Mouse (Mus musculus): ENCODE data around the gene Ctf2. TPM values are rescaled to one million over a fixed set of nuclear protein-coding genes. Genes with fewer than 3 reads are reported as not detected.

The Ctf2 gene
- polyA plus RNA-seq (2012): not detected in 2 replicates

DNA sequence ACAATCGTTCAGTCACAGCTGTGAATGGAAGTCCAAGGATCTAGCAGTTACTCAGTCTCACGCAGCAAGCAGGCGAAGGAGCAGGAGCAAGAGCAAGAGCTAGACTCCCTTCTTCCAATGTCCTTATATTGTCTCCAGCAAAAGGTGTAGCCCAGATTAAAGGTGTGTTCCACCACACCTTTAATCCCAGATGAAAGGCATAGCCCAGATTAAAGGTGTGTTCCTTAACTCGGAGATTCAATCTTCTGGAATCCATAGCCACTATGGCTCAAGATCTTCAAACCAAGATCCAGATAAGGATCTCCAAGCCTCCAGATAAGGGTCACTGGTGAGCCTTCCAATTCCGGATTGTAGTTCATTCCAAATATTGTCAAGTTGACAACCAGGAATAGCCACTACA, at the start of gene Ctf2:
Ctf2 (minus strand) TSS at position 101 of the 400 bp plus-strand sequence.

DNA sequence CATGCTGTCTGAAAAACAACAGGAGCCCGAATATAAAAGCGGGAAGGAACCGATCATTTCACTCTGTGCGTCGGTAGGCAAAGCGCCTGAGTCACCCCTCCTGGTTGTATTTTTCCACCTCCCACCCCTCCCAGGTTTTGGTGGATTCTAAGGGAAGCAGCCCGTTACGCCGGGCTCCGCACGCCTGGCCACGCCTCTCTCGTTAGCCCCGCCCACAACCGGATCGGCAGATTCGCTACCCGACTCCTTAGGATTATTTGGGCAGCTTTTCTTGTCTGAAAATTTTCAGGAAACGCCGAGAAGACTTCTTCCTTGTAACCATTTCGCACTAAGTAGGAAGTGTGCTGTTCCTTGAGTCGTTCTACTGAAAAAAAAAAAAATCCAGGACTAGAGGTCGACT, 44.5 kb upstream of the Ctf2 start, which contains the start of gene Setd1a:
Setd1a (plus strand) TSS at position 245 of the 400 bp plus-strand sequence.

DNA sequence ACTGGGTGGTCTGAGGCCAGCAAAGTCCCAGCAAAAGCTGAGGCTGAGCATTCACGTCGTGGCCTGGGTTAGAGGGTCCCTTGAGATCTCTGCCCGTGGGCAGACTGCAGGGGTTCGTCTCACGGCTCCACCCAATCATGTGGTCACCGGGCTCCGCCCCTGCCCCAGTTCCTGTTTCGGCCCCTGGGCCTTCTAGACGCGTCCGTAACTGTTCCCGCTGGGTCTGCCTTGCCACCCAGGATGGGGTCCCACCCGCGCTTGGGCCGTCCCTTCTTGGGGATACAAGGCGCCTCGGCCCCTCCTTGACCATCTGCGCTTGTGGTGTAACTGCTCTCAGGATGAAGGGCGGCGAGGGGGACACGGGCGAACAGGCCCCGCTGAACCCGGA, 37.7 kb upstream of the Ctf2 start, which contains the start of gene Orai3:
Orai3 (plus strand) TSS at position 165 of the 388 bp plus-strand sequence.

DNA sequence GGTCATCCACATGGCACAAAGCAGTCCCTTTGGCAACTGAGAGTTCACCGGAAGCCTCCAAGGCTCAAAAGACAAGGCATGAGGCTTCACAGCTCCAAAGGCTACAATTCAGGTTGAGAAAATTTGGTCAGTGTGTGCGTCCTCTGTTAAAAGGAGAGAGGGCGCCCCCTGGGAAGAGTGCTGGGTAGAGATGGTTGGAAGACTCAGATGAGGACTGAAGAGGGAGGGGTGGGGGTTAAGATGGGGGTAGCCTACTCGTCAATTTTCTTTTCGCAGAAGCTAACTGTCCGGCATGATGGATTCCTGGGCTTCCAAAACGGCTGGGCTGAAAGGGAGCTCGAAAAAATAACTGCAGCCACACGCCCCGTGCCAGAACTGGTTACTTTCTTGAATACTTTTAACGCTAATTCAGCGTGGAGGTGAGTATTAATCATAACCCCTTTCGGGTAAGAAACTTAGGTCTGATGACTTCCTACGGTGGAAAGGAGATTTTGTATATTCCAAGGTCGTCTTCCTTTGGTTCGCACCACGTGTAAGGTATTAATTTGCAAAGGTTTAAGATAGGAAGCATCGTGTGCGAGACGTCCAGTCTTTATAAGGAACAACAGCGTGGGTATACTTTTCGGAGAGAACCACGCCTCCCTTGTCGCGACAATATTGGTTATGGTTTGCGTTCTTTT, 12.5 kb upstream of the Ctf2 start, which contains the start of gene Fbxl19:
Fbxl19 (plus strand) TSS at position 178 of the 680 bp plus-strand sequence.

DNA sequence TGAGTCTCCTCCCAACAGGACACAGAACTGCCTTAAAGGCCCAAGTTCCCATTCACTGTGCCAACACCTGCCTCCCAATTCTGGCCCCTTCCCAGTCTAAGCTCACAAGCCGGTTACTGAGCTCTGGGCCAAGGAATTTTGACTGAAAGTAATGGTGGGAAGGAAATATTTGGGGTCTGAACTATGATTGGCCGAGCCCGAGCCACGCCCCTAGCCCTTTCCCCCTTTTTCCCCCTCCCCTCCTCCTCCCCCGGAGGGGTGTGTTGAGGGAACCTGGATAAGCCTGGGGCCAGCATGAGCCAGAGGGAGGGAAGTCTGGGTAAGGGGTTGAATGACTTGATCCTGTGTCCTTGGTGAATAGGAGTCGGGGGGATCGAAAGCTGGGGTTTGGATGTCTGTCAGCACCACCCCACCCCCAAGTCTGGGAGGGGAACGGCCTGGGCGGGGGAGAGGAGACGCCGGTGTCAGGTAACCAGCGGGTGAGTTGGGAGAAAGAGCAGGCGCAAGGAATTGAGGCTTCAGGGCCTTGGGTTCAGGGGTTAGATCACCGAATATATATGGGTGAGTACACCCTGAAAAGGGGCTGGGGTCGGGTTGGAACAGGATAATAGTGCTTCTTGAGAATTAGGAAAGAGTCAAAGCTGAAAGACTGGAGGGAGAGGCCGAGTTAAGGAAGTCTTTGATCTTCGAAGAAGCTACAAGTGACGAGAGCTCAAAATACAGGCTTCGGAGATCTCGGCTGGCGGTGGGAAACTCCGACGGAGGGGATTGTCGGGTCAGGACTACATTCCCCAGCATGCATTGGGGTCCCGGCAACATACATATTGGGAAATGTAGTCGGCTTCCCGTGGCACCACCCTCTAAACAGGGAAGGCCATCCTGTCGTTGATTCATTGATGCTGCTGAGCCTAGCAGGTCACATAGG, 19.2 kb downstream of the Ctf2 start, which contains the start of gene Ctf1:
Ctf1 (plus strand) TSS at position 276 of the 925 bp plus-strand sequence.

DNA sequence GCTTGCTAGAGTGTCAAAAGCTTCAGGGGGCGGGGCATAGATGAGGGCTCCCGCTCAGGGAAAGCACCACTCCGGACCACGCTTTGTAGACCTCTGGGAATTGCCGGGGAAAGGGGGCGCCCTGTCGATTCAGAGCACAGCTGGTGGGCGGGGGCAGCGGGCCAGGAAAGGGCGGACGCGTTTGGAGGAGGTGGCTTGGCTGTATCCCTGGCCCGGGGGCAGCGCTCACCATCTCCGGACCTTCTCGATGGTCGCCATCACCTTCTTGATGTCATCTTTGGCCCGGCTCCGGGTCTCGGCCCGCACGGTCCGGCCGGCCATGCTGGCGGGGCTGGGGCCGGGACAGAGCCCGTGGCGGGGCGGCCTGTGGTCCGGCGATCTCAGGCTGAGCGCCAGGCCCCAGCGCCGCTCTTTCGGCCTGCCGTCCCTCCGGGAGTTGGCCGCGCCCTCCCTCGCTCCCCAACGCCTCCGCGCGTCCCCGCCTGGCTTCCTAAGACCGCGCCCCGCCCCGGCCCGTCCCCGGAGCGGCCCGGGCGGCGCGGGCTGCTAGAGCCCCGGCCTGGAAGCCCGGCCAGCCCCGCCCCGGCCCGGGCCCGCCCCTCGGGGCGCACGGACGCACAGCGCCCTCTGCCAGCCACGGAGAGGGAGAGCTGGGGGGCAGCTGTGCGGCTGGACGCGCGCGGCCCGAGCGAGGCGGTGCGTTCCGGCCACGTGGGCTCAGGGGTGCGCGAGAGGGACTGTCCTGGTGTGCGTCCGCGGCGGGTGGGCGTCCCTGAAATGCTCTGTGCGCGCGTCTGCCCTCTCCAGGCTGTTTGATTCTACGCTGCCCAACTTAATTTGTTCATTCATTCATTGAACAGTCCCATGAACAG, 23.5 kb downstream of the Ctf2 start, which contains the start of gene Bcl7c:
Bcl7c (minus strand) TSS at position 727 of the 872 bp plus-strand sequence.

Other genes starting within 250 kb of the Ctf2 start
- 35.3 and 51.2 TPM in 2 replicates for gene Srcap, start 220.2 kb downstream of the Ctf2 start, polyA plus RNA-seq (2012)
- gene Gm42715, start 212.6 kb downstream of the Ctf2 start, polyA plus RNA-seq (2012): 30.8 and 43.6 TPM in 2 replicates
- 1.3 and 2.0 TPM in 2 replicates for gene Tmem265, start 170.8 kb downstream of the Ctf2 start, polyA plus RNA-seq (2012)
- gene Phkg2, start 158.8 kb downstream of the Ctf2 start, polyA plus RNA-seq (2012): 75.3 and 94.9 TPM in 2 replicates
- 2.8 and 5.3 TPM in 2 replicates for gene Ccdc189, start 143.6 kb downstream of the Ctf2 start, polyA plus RNA-seq (2012)
- 51.4 and 68.4 TPM in 2 replicates for gene Rnf40, start 143.4 kb downstream of the Ctf2 start, polyA plus RNA-seq (2012)
- gene Zfp629, start 116.4 kb downstream of the Ctf2 start, polyA plus RNA-seq (2012): 22.5 and 24.1 TPM in 2 replicates
- 698 and 704 TPM in 2 replicates for gene Bcl7c, start 23.2 kb downstream of the Ctf2 start, polyA plus RNA-seq (2012)
- 2.2 and 3.6 TPM in 2 replicates for gene Ctf1, start 19.4 kb downstream of the Ctf2 start, polyA plus RNA-seq (2012)
- gene Fbxl19, start 12.4 kb upstream of the Ctf2 start, polyA plus RNA-seq (2012): 85.5 and 100 TPM in 2 replicates
- 31.0 and 41.1 TPM in 2 replicates for gene Orai3, start 37.6 kb upstream of the Ctf2 start, polyA plus RNA-seq (2012)
- 84.7 and 110 TPM in 2 replicates for gene Setd1a, start 44.5 kb upstream of the Ctf2 start, polyA plus RNA-seq (2012)
- gene Gm49388, start 53.4 kb upstream of the Ctf2 start, polyA plus RNA-seq (2012): 9.3 and 20.1 TPM in 2 replicates
- gene Hsd3b7, start 68.4 kb upstream of the Ctf2 start, polyA plus RNA-seq (2012): 21.4 and 28.9 TPM in 2 replicates
- 83.0 and 121 TPM in 2 replicates for gene Stx4a, start 92.1 kb upstream of the Ctf2 start, polyA plus RNA-seq (2012)
- gene Stx1b, start 92.4 kb upstream of the Ctf2 start, polyA plus RNA-seq (2012): 0.48 and 0.63 TPM in 2 replicates
- gene Zfp646, start 144.1 kb upstream of the Ctf2 start, polyA plus RNA-seq (2012): 26.8 and 27.4 TPM in 2 replicates
- gene Zfp668, start 144.7 kb upstream of the Ctf2 start, polyA plus RNA-seq (2012): 31.0 and 36.1 TPM in 2 replicates
- 1.1 and 1.2 TPM in 2 replicates for gene Prss53, start 158.8 kb upstream of the Ctf2 start, polyA plus RNA-seq (2012)
- gene Gm21974, start 163.3 kb upstream of the Ctf2 start, polyA plus RNA-seq (2012): not detected in 2 replicates
- 27.6 and 36.5 TPM in 2 replicates for gene Vkorc1, start 163.5 kb upstream of the Ctf2 start, polyA plus RNA-seq (2012)
- 187 and 224 TPM in 2 replicates for gene Bckdk, start 171.9 kb upstream of the Ctf2 start, polyA plus RNA-seq (2012)
- 5.7 and 7.0 TPM in 2 replicates for gene Kat8, start 180.3 kb upstream of the Ctf2 start, polyA plus RNA-seq (2012)
- 0.06 TPM in 1 of 2 replicates, not detected in the other for gene Prss8, start 197.9 kb upstream of the Ctf2 start, polyA plus RNA-seq (2012)
- 6.6 and 6.7 TPM in 2 replicates for gene Prss36, start 214.6 kb upstream of the Ctf2 start, polyA plus RNA-seq (2012)
- 438 and 762 TPM in 2 replicates for gene Fus, start 235.3 kb upstream of the Ctf2 start, polyA plus RNA-seq (2012)